Mouse (Mus musculus): ENCODE data around the gene Gm17657. TPM values are rescaled to one million over a fixed set of nuclear protein-coding genes. Genes with fewer than 3 reads are reported as not detected.

The Gm17657 gene
- total and polyA plus RNA-seq, 3 experiments: 0.20 to 0.21 TPM; not detected in 1

- dilution Hi-C loops (cut with MboI; ENCODE audit: extremely low pct_ligation_motif_present, extremely low pct_unique_long_range_greater_than_20kb, low sequenced_read_pairs): no loop called here
- DNase-seq (ENCODE audit: extremely low read depth): no peak
- Histone ChIP-seq H3K4me2 (ENCODE audit: insufficient read depth, low read depth, poor library complexity, severe bottlenecking) (no peak overlapping the region), H3K4me1 (ENCODE audit: control insufficient read depth in 1 of 2, insufficient read depth in 2 of 2) (no peaks in the 10 kb centered on the region), H3K9ac (ENCODE audit: insufficient read depth, low read depth) (no peak overlapping the region), H3K27me3 (replicated peaks) (no peaks in the 10 kb centered on the region), H3K4me3 (replicated peaks in 1 of 3; ENCODE audit: low read depth in 2 of 3, low read length in 2 of 3, poor library complexity in 1 of 3) (no peak overlapping the region), H3K9me3 (replicated peaks; ENCODE audit: low read length) (peaks cover 3% of the 10 kb centered on the region), H3K36me3 (replicated peaks in 1 of 2; ENCODE audit: control insufficient read depth in 1 of 2, insufficient read depth in 1 of 2, low read length in 1 of 2) (peaks cover 49 to 84% of the 10 kb centered on the region in 2 experiments), H3K27ac (ENCODE audit: insufficient read depth, low read depth) (no peak overlapping the region), H3K79me2 (replicated peaks; ENCODE audit: control insufficient read depth, extremely low read depth, insufficient read depth, poor library complexity, severe bottlenecking) (no peaks in the 10 kb centered on the region)
- TF ChIP-seq BHLHE40 (IDR thresholded peaks at IDR 0.05; ENCODE audit: low read depth, low read length) (no peak), IRF4 (IDR thresholded peaks at IDR 0.05; ENCODE audit: low read depth, low read length) (no peak), NELFE (IDR thresholded peaks at IDR 0.05; ENCODE audit: low read depth, low read length) (no peak), TCF12 (IDR thresholded peaks at IDR 0.05; ENCODE audit: low read depth, low read length) (no peak)
- in situ Hi-C loops (cut with MboI; ENCODE audit: low pct_ligation_motif_present, low pct_unique_long_range_greater_than_20kb, low sequenced_read_pairs): no loop called here
These were observed 49.6 kb upstream of the Gm17657 start for GRCm38 (mm10) chr17:29599051-29599450.

DNA sequence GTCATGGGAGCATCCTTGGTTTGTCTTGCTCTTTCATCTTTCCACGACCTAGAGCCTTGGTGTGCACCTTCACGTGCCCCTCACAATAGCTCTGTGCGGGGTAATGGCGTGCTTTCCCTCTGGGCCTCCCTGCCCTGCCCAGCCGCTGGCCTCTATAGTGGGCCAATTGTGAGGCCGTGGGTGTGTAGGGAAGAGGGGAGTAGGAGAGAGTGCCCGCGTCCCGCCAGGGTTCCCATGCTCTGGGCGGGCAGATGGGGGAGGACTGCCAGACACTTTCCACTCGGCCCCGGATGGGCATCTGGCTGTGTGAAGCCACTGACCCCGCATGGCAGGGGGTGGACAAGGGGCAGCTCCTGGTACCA lies 47.3 kb upstream of the Gm17657 start:
- H3K27ac ChIP-seq (ENCODE audit: insufficient read depth, low read depth): no peak overlapping the region
- no peaks in the 10 kb centered on the region for H3K79me2 ChIP-seq (replicated peaks; ENCODE audit: control insufficient read depth, extremely low read depth, insufficient read depth, poor library complexity, severe bottlenecking)
- no peaks in the 10 kb centered on the region for H3K27me3 ChIP-seq (replicated peaks)
- H3K4me1 ChIP-seq (ENCODE audit: control insufficient read depth in 1 of 2, insufficient read depth in 2 of 2): no peaks in the 10 kb centered on the region
- TF ChIP-seq KAT2A (IDR thresholded peaks at IDR 0.05; ENCODE audit: insufficient replicate concordance, low read length): no peak
- no peak for TF ChIP-seq TBP (conservative IDR thresholded peaks at IDR 0.05; ENCODE audit: low read depth, low read length)
- TF ChIP-seq EP300 (IDR thresholded peaks at IDR 0.05; ENCODE audit: low read length): no peak
- dilution Hi-C loops (cut with MboI; ENCODE audit: extremely low pct_ligation_motif_present, extremely low pct_unique_long_range_greater_than_20kb, low sequenced_read_pairs): no loop called here
- H3K4me2 ChIP-seq (ENCODE audit: insufficient read depth, low read depth, poor library complexity, severe bottlenecking): no peak overlapping the region
- H3K9me3 ChIP-seq (replicated peaks; ENCODE audit: low read length): no peaks in the 10 kb centered on the region
- in situ Hi-C loops (cut with MboI; ENCODE audit: low pct_ligation_motif_present, low pct_unique_long_range_greater_than_20kb, low sequenced_read_pairs): no loop called here
- DNase-seq (ENCODE audit: extremely low read depth): no peak
- H3K4me3 ChIP-seq (replicated peaks in 1 of 3; ENCODE audit: low read depth in 2 of 3, low read length in 2 of 3, poor library complexity in 1 of 3): no peak overlapping the region
- H3K9ac ChIP-seq (ENCODE audit: insufficient read depth, low read depth): no peak overlapping the region
- H3K36me3 ChIP-seq (replicated peaks in 1 of 2; ENCODE audit: control insufficient read depth in 1 of 2, insufficient read depth in 1 of 2, low read length in 1 of 2): peaks cover 50 to 79% of the 10 kb centered on the region in 2 experiments

GRCm38 (mm10) chr17:29595891-29596770 lies 46.7 kb upstream of the Gm17657 start:
- Histone ChIP-seq H3K9ac (ENCODE audit: insufficient read depth, low read depth) (no peak overlapping the region), H3K4me2 (ENCODE audit: insufficient read depth, low read depth, poor library complexity, severe bottlenecking) (no peak overlapping the region), H3K27me3 (replicated peaks) (no peaks in the 10 kb centered on the region), H3K27ac (ENCODE audit: insufficient read depth, low read depth) (no peak overlapping the region), H3K79me2 (replicated peaks; ENCODE audit: control insufficient read depth, extremely low read depth, insufficient read depth, poor library complexity, severe bottlenecking) (no peaks in the 10 kb centered on the region), H3K4me3 (replicated peaks in 1 of 3; ENCODE audit: low read depth in 2 of 3, low read length in 2 of 3, poor library complexity in 1 of 3) (no peak overlapping the region), H3K4me1 (ENCODE audit: control insufficient read depth in 1 of 2, insufficient read depth in 2 of 2) (no peaks in the 10 kb centered on the region), H3K36me3 (replicated peaks in 1 of 2; ENCODE audit: control insufficient read depth in 1 of 2, insufficient read depth in 1 of 2, low read length in 1 of 2) (peaks cover 50 to 77% of the 10 kb centered on the region in 2 experiments), H3K9me3 (replicated peaks; ENCODE audit: low read length) (no peaks in the 10 kb centered on the region)
- in situ Hi-C loops (cut with MboI; ENCODE audit: low pct_ligation_motif_present, low pct_unique_long_range_greater_than_20kb, low sequenced_read_pairs) (no loop called here), dilution Hi-C loops (cut with MboI; ENCODE audit: extremely low pct_ligation_motif_present, extremely low pct_unique_long_range_greater_than_20kb, low sequenced_read_pairs) (no loop called here)
- no peak for TF ChIP-seq ZNF384 (IDR thresholded peaks at IDR 0.05; ENCODE audit: low read depth, low read length)
- TF ChIP-seq E2F4 (IDR thresholded peaks at IDR 0.05; ENCODE audit: insufficient replicate concordance, low read depth, low read length): no peak
- TF ChIP-seq USF1 (IDR thresholded peaks at IDR 0.05; ENCODE audit: low read depth, low read length): no peak
- TF ChIP-seq ETS1 (conservative IDR thresholded peaks at IDR 0.05; ENCODE audit: low read depth, low read length): no peak
- no peak for TF ChIP-seq BHLHE40 (IDR thresholded peaks at IDR 0.05; ENCODE audit: low read depth, low read length)
- no peak for TF ChIP-seq SIN3A (IDR thresholded peaks at IDR 0.05; ENCODE audit: low read length)
- no peak for TF ChIP-seq MYC (IDR thresholded peaks at IDR 0.05; ENCODE audit: low read depth, low read length)
- TF ChIP-seq EP300 (IDR thresholded peaks at IDR 0.05; ENCODE audit: low read length): no peak
- no peak for TF ChIP-seq POLR2AphosphoS2 (IDR thresholded peaks at IDR 0.05; ENCODE audit: low read depth, low read length)
- no peak for TF ChIP-seq ZMIZ1 (IDR thresholded peaks at IDR 0.05; ENCODE audit: low read depth, low read length)
- DNase-seq (ENCODE audit: extremely low read depth): no peak

Measured in CH12.LX (cell line).